Mouse (Mus musculus) limb, embryonic 10.5 days (tissue): ENCODE results near the gene Iqcm. TPM values are rescaled to one million over a fixed set of nuclear protein-coding genes. Genes with fewer than 3 reads are reported as not detected.
"Not testable (repeated sequence)": the region's sequence is repeated elsewhere in the genome, so short reads cannot be mapped to it uniquely, and the experiment has no call there.

Source experiments
- DNase-seq: peaks from one replicate; pipeline ENCODE4 v3.0.0-alpha.2; 2017; ENCODE audit warnings: low spot score
- H3K27ac ChIP-seq: fragments of 300-500 bp; sonication (generic); 2 replicates; pipeline ENCODE4 v1.5.1; 2016; ENCODE audit warnings: mild to moderate bottlenecking
- H3K27me3 ChIP-seq: fragments of 300-500 bp; sonication (generic); 2 replicates; pipeline ENCODE4 v1.6.1; 2016; ENCODE audit warnings: low read depth, mild to moderate bottlenecking; ENCODE audit not compliant: poor library complexity, severe bottlenecking
- H3K36me3 ChIP-seq: fragments of 300-500 bp; sonication (generic); 2 replicates; pipeline ENCODE4 v1.6.1; 2016; ENCODE audit warnings: mild to moderate bottlenecking, moderate library complexity
- H3K4me1 ChIP-seq: fragments of 300-500 bp; sonication (generic); 2 replicates; pipeline ENCODE4 v1.6.1; 2016
- H3K4me3 ChIP-seq: fragments of 300-500 bp; sonication (generic); 2 replicates; pipeline ENCODE4 v1.5.1; 2016; ENCODE audit warnings: mild to moderate bottlenecking, moderate library complexity
- H3K9me3 ChIP-seq: fragments of 300-500 bp; sonication (generic); replicated peaks from 2 replicates; pipeline ENCODE4 v1.6.1; 2016; ENCODE audit warnings: mild to moderate bottlenecking
- WGBS: fragments of 180-500 bp; shearing (Covaris S2); methylation state at CpG from one replicate; pipeline ENCODE4 v1.1.7; 2016; 5-methylcytosine and 5-hydroxymethylcytosine counted together
- polyA plus RNA-seq: library from polyadenylated mRNA; unstranded; fragments of >200 nt; fragmentation: Nextera tagmentation; extraction: Ambion mirVana; gene quantifications from 2 replicates; pipeline ENCODE4 v1.2.1, GENCODE M21; 2016

Gene Iqcm
- 0.08 TPM in 1 of 2 replicates, not detected in the other for polyA plus RNA-seq

GRCm38 (mm10) chr8:75448394-75448793 lies at the start of gene Iqcm:
Iqcm (plus strand) TSS chr8:75448694.
- DNase-seq = no peak
- Histone ChIP-seq H3K27ac (no peak within 1 kb of the TSS), H3K9me3 (no peaks in the 10 kb centered on the region), H3K4me3 (no peak within 1 kb of the TSS), H3K36me3 (no peaks in the 10 kb centered on the region), H3K4me1 (no peaks in the 10 kb centered on the region), H3K27me3 (no peaks in the 10 kb centered on the region)
- 91% methylated on average over 7 of the region's 7 CpGs for WGBS

GRCm38 (mm10) chr8:75406489-75406888 lies 42.0 kb upstream of the Iqcm start, which contains the start of gene Gm10358:
Gm10358 (minus strand) TSS chr8:75406589.
- Histone ChIP-seq H3K36me3 (no peaks in the 10 kb centered on the region), H3K4me1 (no peaks in the 10 kb centered on the region), H3K27me3 (no peaks in the 10 kb centered on the region), H3K27ac (no peak within 1 kb of the TSS), H3K4me3 (no peak within 1 kb of the TSS), H3K9me3 (no peaks in the 10 kb centered on the region)
- DNase-seq = no peak
- 97% methylated on average over 5 of the region's 5 CpGs for WGBS

GRCm38 (mm10) chr8:75415696-75416095 lies 32.8 kb upstream of the Iqcm start:
- not testable (repeated sequence) for H3K36me3 ChIP-seq, H3K27me3 ChIP-seq, H3K27ac ChIP-seq, H3K4me3 ChIP-seq, H3K4me1 ChIP-seq, H3K9me3 ChIP-seq, DNase-seq
- 90% methylated on average over 3 of the region's 3 CpGs for WGBS

GRCm38 (mm10) chr8:75476756-75477155 lies 28.3 kb downstream of the Iqcm start:
- no peaks in the 10 kb centered on the region for H3K36me3 ChIP-seq
- H3K4me1 ChIP-seq = no peaks in the 10 kb centered on the region
- H3K9me3 ChIP-seq = no peaks in the 10 kb centered on the region
- H3K27me3 ChIP-seq = no peaks in the 10 kb centered on the region
- H3K27ac ChIP-seq = no peak overlapping the region
- WGBS = 85% methylated on average over 1 of the region's 1 CpGs
- no peak for DNase-seq
- no peak overlapping the region for H3K4me3 ChIP-seq

GRCm38 (mm10) chr8:75489035-75489678 lies 40.7 kb downstream of the Iqcm start:
- no peak for DNase-seq
- no peak overlapping the region for H3K4me3 ChIP-seq
- H3K36me3 ChIP-seq = no peaks in the 10 kb centered on the region
- H3K27ac ChIP-seq = no peak overlapping the region
- no peaks in the 10 kb centered on the region for H3K27me3 ChIP-seq
- no peaks in the 10 kb centered on the region for H3K4me1 ChIP-seq
- WGBS = 89% methylated on average over 13 of the region's 13 CpGs
- no peaks in the 10 kb centered on the region for H3K9me3 ChIP-seq

GRCm38 (mm10) chr8:75509299-75509698 lies 60.8 kb downstream of the Iqcm start:
- H3K27me3 ChIP-seq = no peaks in the 10 kb centered on the region
- H3K27ac ChIP-seq = no peak overlapping the region
- H3K9me3 ChIP-seq = no peaks in the 10 kb centered on the region
- WGBS = 88% methylated on average over 1 of the region's 1 CpGs
- no peaks in the 10 kb centered on the region for H3K36me3 ChIP-seq
- no peak overlapping the region for H3K4me3 ChIP-seq
- DNase-seq = no peak
- no peaks in the 10 kb centered on the region for H3K4me1 ChIP-seq

- H3K4me3 ChIP-seq = no peak overlapping the region
- 92% methylated on average over 3 of the region's 3 CpGs for WGBS
- no peaks in the 10 kb centered on the region for H3K9me3 ChIP-seq
- no peaks in the 10 kb centered on the region for H3K4me1 ChIP-seq
- DNase-seq = no peak
- H3K27me3 ChIP-seq = no peaks in the 10 kb centered on the region
- H3K27ac ChIP-seq = no peak overlapping the region
- no peaks in the 10 kb centered on the region for H3K36me3 ChIP-seq
These were observed 65.3 kb downstream of the Iqcm start for GRCm38 (mm10) chr8:75513786-75514185.

- no peak for DNase-seq
- WGBS = 87% methylated on average over 3 of the region's 3 CpGs
- Histone ChIP-seq H3K4me1 (no peaks in the 10 kb centered on the region), H3K27ac (no peak overlapping the region), H3K36me3 (no peaks in the 10 kb centered on the region), H3K27me3 (no peaks in the 10 kb centered on the region), H3K9me3 (no peaks in the 10 kb centered on the region), H3K4me3 (no peak overlapping the region)
These were observed 100.8 kb downstream of the Iqcm start for GRCm38 (mm10) chr8:75549284-75549683.

GRCm38 (mm10) chr8:75596281-75596680 lies 147.8 kb downstream of the Iqcm start:
- no peaks in the 10 kb centered on the region for H3K36me3 ChIP-seq
- H3K9me3 ChIP-seq = no peaks in the 10 kb centered on the region
- H3K27ac ChIP-seq = no peak overlapping the region
- no peaks in the 10 kb centered on the region for H3K4me1 ChIP-seq
- DNase-seq = no peak
- 79% methylated on average over 2 of the region's 2 CpGs for WGBS
- no peak overlapping the region for H3K4me3 ChIP-seq
- no peaks in the 10 kb centered on the region for H3K27me3 ChIP-seq

- Histone ChIP-seq H3K27ac (no peak overlapping the region), H3K4me1 (no peaks in the 10 kb centered on the region), H3K27me3 (no peaks in the 10 kb centered on the region), H3K4me3 (no peak overlapping the region), H3K36me3 (no peaks in the 10 kb centered on the region), H3K9me3 (no peaks in the 10 kb centered on the region)
- WGBS = 94% methylated on average over 3 of the region's 3 CpGs
- DNase-seq = no peak
These were observed 194.5 kb downstream of the Iqcm start for GRCm38 (mm10) chr8:75642958-75643357.

- Histone ChIP-seq H3K4me1 (no peaks in the 10 kb centered on the region), H3K9me3 (no peaks in the 10 kb centered on the region), H3K4me3 (no peak overlapping the region), H3K36me3 (no peaks in the 10 kb centered on the region), H3K27ac (no peak overlapping the region), H3K27me3 (no peaks in the 10 kb centered on the region)
- WGBS = 95% methylated on average over 6 of the region's 6 CpGs
- DNase-seq = no peak
These were observed 210.8 kb downstream of the Iqcm start for GRCm38 (mm10) chr8:75659287-75659686.

- DNase-seq = no peak
- Histone ChIP-seq H3K9me3 (no peaks in the 10 kb centered on the region), H3K36me3 (no peaks in the 10 kb centered on the region), H3K27me3 (no peaks in the 10 kb centered on the region), H3K4me1 (no peaks in the 10 kb centered on the region), H3K27ac (no peak overlapping the region), H3K4me3 (no peak overlapping the region)
- 93% methylated on average over 3 of the region's 3 CpGs for WGBS
These were observed 298.1 kb downstream of the Iqcm start for GRCm38 (mm10) chr8:75746561-75746960.

- DNase-seq = no peak
- Histone ChIP-seq H3K9me3 (no peaks in the 10 kb centered on the region), H3K27me3 (no peaks in the 10 kb centered on the region), H3K27ac (no peak overlapping the region), H3K36me3 (no peaks in the 10 kb centered on the region), H3K4me3 (no peak overlapping the region), H3K4me1 (no peaks in the 10 kb centered on the region)
These were observed 307.1 kb downstream of the Iqcm start for GRCm38 (mm10) chr8:75755596-75755995.
